10 mouse cellular contexts compared by ENCODE assay signal in the genomic region with DNA sequence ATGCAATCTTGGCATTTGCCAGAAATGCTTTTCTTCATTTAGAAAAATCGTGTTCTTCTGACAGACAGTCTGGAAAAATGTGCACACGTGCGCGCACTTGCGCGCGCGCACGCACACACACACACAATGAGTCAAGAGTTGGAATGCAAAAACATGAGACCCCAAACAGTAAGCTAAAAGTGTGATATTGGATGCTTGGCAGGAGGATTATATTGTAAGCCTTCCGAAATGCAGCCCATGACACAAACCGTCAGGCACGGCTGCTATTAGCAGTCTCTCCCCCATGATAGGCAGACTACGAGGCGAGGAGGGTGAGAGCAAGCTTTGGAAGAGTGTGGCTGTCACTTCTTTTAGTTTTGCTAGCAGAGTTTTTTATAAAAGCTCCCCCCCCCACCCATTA.
A peak's percentile ranks its signal among the peaks of the same experiment; 100 is the strongest.
DNase-seq lines count a peak whose midpoint lies in the region; ATAC-seq lines count a peak whose summit lies in the region.
"Had no signal": no experiment of that assay in that cellular context is flagged by ENCODE, and none has a peak within 500 bp of the region (broad histone marks: within the 10 kb centered on the region; RNA-seq: fewer than 3 reads in every experiment).

No protein-coding gene starts in this region.

- ATAC-seq in heart, embryonic 11.5 days (replicated peaks; ENCODE audit: insufficient number of reproducible peaks, low FRiP score, low TSS enrichment) = no peak
- ATAC-seq in neural tube, embryonic 11.5 days (ENCODE audit: insufficient read depth, low FRiP score, low TSS enrichment) = no peak
- ATAC-seq in hindbrain, embryonic 13.5 days (ENCODE audit: low FRiP score) = no peak
- ATAC-seq in neural tube, embryonic 15.5 days (ENCODE audit: low FRiP score) = no peak
- ATAC-seq: liver, embryonic 12.5 days had no signal

- peak overlapping the region; percentile 37 for H3K4me2 ChIP-seq in heart, embryonic 11.5 days
- no peak overlapping the region for H3K4me2 ChIP-seq in neural tube, embryonic 11.5 days (ENCODE audit: low read depth)
- H3K4me2 ChIP-seq in hindbrain, embryonic 13.5 days = peak overlapping the region; percentile 46
- H3K4me2 ChIP-seq in neural tube, embryonic 15.5 days = peak overlapping the region; percentile 49
- H3K4me2 ChIP-seq: liver, embryonic 12.5 days had no signal

- H3K27ac ChIP-seq in heart, embryonic 11.5 days (ENCODE audit: low read depth, low read length) = no peak overlapping the region
- no peak overlapping the region for H3K27ac ChIP-seq in neural tube, embryonic 11.5 days (ENCODE audit: low read depth, low read length)
- H3K27ac ChIP-seq in hindbrain, embryonic 13.5 days = no peak overlapping the region
- H3K27ac ChIP-seq in neural tube, embryonic 15.5 days (replicated peaks) = no peak overlapping the region
- H3K27ac ChIP-seq: liver, embryonic 12.5 days had no signal

- no peak overlapping the region for H3K4me3 ChIP-seq in heart, embryonic 11.5 days (ENCODE audit: low read depth, low read length)
- no peak overlapping the region for H3K4me3 ChIP-seq in neural tube, embryonic 11.5 days (ENCODE audit: low read depth, low read length)
- H3K4me3 ChIP-seq in hindbrain, embryonic 13.5 days = peak overlapping the region; percentile 27
- H3K4me3 ChIP-seq in neural tube, embryonic 15.5 days (replicated peaks) = peak overlapping the region; percentile 25
- H3K4me3 ChIP-seq: liver, embryonic 12.5 days had no signal

- H3K36me3 ChIP-seq in heart, embryonic 11.5 days (ENCODE audit: control insufficient read depth, insufficient read depth, low read length) = no peaks in the 10 kb centered on the region
- H3K36me3 ChIP-seq in neural tube, embryonic 11.5 days (ENCODE audit: control insufficient read depth, insufficient read depth, low read length) = no peaks in the 10 kb centered on the region
- H3K36me3 ChIP-seq in hindbrain, embryonic 13.5 days = no peaks in the 10 kb centered on the region
- H3K36me3 ChIP-seq in neural tube, embryonic 15.5 days = no peaks in the 10 kb centered on the region
- H3K36me3 ChIP-seq: liver, embryonic 12.5 days had no signal

- no peak for DNase-seq in heart, adult 11 months
- DNase-seq in neural tube, embryonic 11.5 days (ENCODE audit: low spot score) = peak; percentile 15
- no peak for DNase-seq in neural tube, embryonic 10.5 days (ENCODE audit: extremely low spot score, low spot score)
- DNase-seq in lung, postnatal 10 days = no peak
- no peak for DNase-seq in adrenal gland, adult 18-20 months (ENCODE audit: low spot score in 2 of 2)
- DNase-seq: thymus, postnatal 14 days had no signal

- no peaks in the 10 kb centered on the region for H3K9me3 ChIP-seq in heart, embryonic 11.5 days (replicated peaks; ENCODE audit: control insufficient read depth, low read length)
- no peaks in the 10 kb centered on the region for H3K9me3 ChIP-seq in neural tube, embryonic 11.5 days (ENCODE audit: control insufficient read depth, low read length)
- H3K9me3 ChIP-seq in hindbrain, embryonic 13.5 days = peaks cover 11% of the 10 kb centered on the region; the same call in 1 of the 2 replicates
- 0 out of 2 replicates have a peak, but pooled peaks cover 6% of the 10 kb centered on the region for H3K9me3 ChIP-seq in neural tube, embryonic 15.5 days (replicated peaks)
- H3K9me3 ChIP-seq: liver, embryonic 12.5 days had no signal

- no peaks in the 10 kb centered on the region for H3K4me1 ChIP-seq in heart, embryonic 11.5 days (ENCODE audit: control insufficient read depth, insufficient read depth, low read length)
- H3K4me1 ChIP-seq in neural tube, embryonic 11.5 days (ENCODE audit: control insufficient read depth, insufficient read depth, low read length) = no peaks in the 10 kb centered on the region
- peaks cover 11% of the 10 kb centered on the region for H3K4me1 ChIP-seq in hindbrain, embryonic 13.5 days (replicated peaks)
- H3K4me1 ChIP-seq in neural tube, embryonic 15.5 days = peaks cover 9% of the 10 kb centered on the region
- H3K4me1 ChIP-seq: liver, embryonic 12.5 days had no signal

- H3K9ac ChIP-seq in heart, embryonic 11.5 days (ENCODE audit: low read depth, low read length) = no peak overlapping the region
- no peak overlapping the region for H3K9ac ChIP-seq in neural tube, embryonic 11.5 days (ENCODE audit: low read length)
- no peak overlapping the region for H3K9ac ChIP-seq in hindbrain, embryonic 13.5 days
- peak overlapping the region; percentile 11; the same call in 1 of the 2 replicates for H3K9ac ChIP-seq in neural tube, embryonic 15.5 days (replicated peaks)
- H3K9ac ChIP-seq: liver, embryonic 12.5 days had no signal

- WGBS in heart, embryonic 11.5 days (ENCODE audit: insufficient replicate concordance) = 66% methylated on average over 14 of the region's 14 CpGs
- WGBS in neural tube, embryonic 11.5 days = 51% methylated on average over 14 of the region's 14 CpGs
- 53% methylated on average over 14 of the region's 14 CpGs for WGBS in hindbrain, embryonic 13.5 days
- WGBS in neural tube, embryonic 15.5 days = 41% methylated on average over 14 of the region's 14 CpGs

- no peaks in the 10 kb centered on the region for H3K27me3 ChIP-seq in heart, embryonic 11.5 days (ENCODE audit: control insufficient read depth, insufficient read depth, low read length)
- no peaks in the 10 kb centered on the region for H3K27me3 ChIP-seq in neural tube, embryonic 11.5 days (ENCODE audit: control insufficient read depth, insufficient read depth, low read length)
- H3K27me3 ChIP-seq in hindbrain, embryonic 13.5 days = no peaks in the 10 kb centered on the region
- H3K27me3 ChIP-seq in neural tube, embryonic 15.5 days (replicated peaks) = no peaks in the 10 kb centered on the region
- H3K27me3 ChIP-seq: liver, embryonic 12.5 days had no signal

Comparison
In these comparisons a context has a peak if more than half of its experiments do, and no peak if none do; other contexts are left out.
1. H3K4me3 ChIP-seq: peak in hindbrain, embryonic 13.5 days (single experiment) and neural tube, embryonic 15.5 days (single experiment); none in heart, embryonic 11.5 days (single experiment) and neural tube, embryonic 11.5 days (single experiment).